Mouse (Mus musculus) cerebellum, adult 2 months (tissue): ENCODE data around the gene AC131692.1.

Experiments
- CTCF ChIP-seq: fragments of 200-500 bp; IDR thresholded peaks from 2 replicates; pipeline ENCODE4 v1.5.1; 2011; ENCODE audit warnings: low read depth, mild to moderate bottlenecking, control low read depth, low read length, moderate library complexity, borderline replicate concordance; ENCODE audit not compliant: insufficient read depth
- POLR2A ChIP-seq: fragments of 200-500 bp; IDR thresholded peaks from 2 replicates; pipeline ENCODE4 v1.6.1; 2011; ENCODE audit warnings: low read length, control low read depth, borderline replicate concordance; ENCODE audit not compliant: insufficient read depth

- TF ChIP-seq CTCF (no peak), POLR2A (no peak)
Observed at GRCm38 (mm10) chr19:6071261-6071660, 23.0 kb upstream of the AC131692.1 start.
